Mouse (Mus musculus) G1E (cell line): Measurements from ENCODE around the gene Twist2. TPM values are rescaled to one million over a fixed set of nuclear protein-coding genes. Genes with fewer than 3 reads are reported as not detected.

Experiments used
- ATAC-seq: 2 replicates; pipeline ENCODE4 v1.8.0; 2016; ENCODE audit warnings: mild to moderate bottlenecking; ENCODE audit not compliant: insufficient number of reproducible peaks, poor library complexity, low FRiP score, severe bottlenecking; ENCODE audit errors: extremely low read depth
- DNase-seq: peaks from one replicate; pipeline ENCODE4 v3.0.0; 2012; ENCODE audit warnings: low spot score
- H3K27me3 ChIP-seq: 2 replicates; pipeline ENCODE4 v1.6.1; 2012; ENCODE audit warnings: mild to moderate bottlenecking, low read length, inconsistent platforms; ENCODE audit not compliant: insufficient read depth
- H3K36me3 ChIP-seq: replicated peaks from 2 replicates; pipeline ENCODE3; 2012; ENCODE audit warnings: mild to moderate bottlenecking, inconsistent platforms
- H3K4me1 ChIP-seq: 2 replicates; pipeline ENCODE4 v1.6.1; 2012; ENCODE audit warnings: low read depth, low read length, inconsistent platforms, mixed read lengths; ENCODE audit not compliant: insufficient read depth
- H3K4me3 ChIP-seq: 2 replicates; pipeline ENCODE4 v1.5.1; 2012; ENCODE audit warnings: low read depth, mild to moderate bottlenecking, inconsistent platforms, low read length, moderate library complexity, mixed read lengths
- H3K9me3 ChIP-seq: replicated peaks from 2 replicates; pipeline ENCODE4 v1.6.1; 2012; ENCODE audit warnings: inconsistent platforms
- CTCF ChIP-seq: IDR thresholded peaks from 2 replicates; pipeline ENCODE4 v1.5.1; 2012; ENCODE audit warnings: low read depth, low read length, inconsistent platforms, mixed read lengths
- GATA1 ChIP-seq: IDR thresholded peaks from 2 replicates; pipeline ENCODE4 v1.6.1; 2012; ENCODE audit warnings: borderline replicate concordance, low read length, inconsistent platforms, mixed read lengths
- GATA2 ChIP-seq: IDR thresholded peaks from 2 replicates; pipeline ENCODE4 v1.6.1; 2012; ENCODE audit warnings: low read depth, low read length, inconsistent platforms, borderline replicate concordance
- POLR2AphosphoS5 ChIP-seq: IDR thresholded peaks from 2 replicates; pipeline ENCODE4 v1.6.1; 2012; ENCODE audit warnings: low read depth, low read length, inconsistent platforms; ENCODE audit not compliant: insufficient replicate concordance
- TAL1 ChIP-seq: conservative IDR thresholded peaks from 2 replicates; pipeline ENCODE4 v1.6.1; 2012; ENCODE audit warnings: low read depth, low read length, inconsistent platforms, mixed read lengths
- polyA plus RNA-seq: library from polyadenylated mRNA; stranded (reverse); fragments of >175 nt; gene quantifications from 2 replicates; pipeline ENCODE4 v1.2.3, GENCODE M21; 2012
- total RNA-seq, 2 experiments: library from RNA; stranded (forward) in 1 of 2; stranded (reverse) in 1 of 2; fragments of 200-1000 nt in 1 of 2; fragments of >200 nt in 1 of 2; fragmentation: Nextera tagmentation in 1 of 2; gene quantifications; 2 replicates each; pipeline ENCODE4 v1.2.3; 2014 to 2017

The Twist2 gene
- total and polyA plus RNA-seq, 3 experiments: 0.05 TPM; not detected in 2

DNA sequence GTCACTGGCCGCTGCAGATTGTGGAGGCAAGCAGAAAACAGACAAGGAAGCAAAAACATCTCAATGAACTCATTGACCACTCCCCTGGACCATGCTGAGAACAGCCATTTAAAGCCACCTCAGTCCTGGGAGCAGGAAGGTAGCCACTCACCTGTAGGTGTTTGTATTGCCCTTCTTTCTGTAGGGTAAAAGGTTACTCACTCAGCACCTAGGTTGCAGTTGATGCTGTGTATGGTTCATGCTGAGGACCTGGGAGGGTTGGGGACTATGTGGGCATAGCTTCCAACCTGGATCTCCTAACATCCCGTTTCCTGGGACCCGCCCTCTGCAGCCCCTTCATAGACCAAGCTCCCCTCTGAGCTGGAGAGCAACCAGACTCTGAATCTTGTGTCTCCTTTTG, 14.8 kb downstream of the Twist2 start:
- DNase-seq (no peak), ATAC-seq (no peak)
- TF ChIP-seq CTCF: no peak
- TF ChIP-seq POLR2AphosphoS5: no peak
- no peak for TF ChIP-seq TAL1
- no peak for TF ChIP-seq GATA2
- no peak for TF ChIP-seq GATA1
- Histone ChIP-seq H3K27me3 (peaks cover 18% of the 10 kb centered on the region), H3K9me3 (no peaks in the 10 kb centered on the region), H3K36me3 (no peaks in the 10 kb centered on the region), H3K4me3 (no peak overlapping the region), H3K4me1 (no peaks in the 10 kb centered on the region)

DNA sequence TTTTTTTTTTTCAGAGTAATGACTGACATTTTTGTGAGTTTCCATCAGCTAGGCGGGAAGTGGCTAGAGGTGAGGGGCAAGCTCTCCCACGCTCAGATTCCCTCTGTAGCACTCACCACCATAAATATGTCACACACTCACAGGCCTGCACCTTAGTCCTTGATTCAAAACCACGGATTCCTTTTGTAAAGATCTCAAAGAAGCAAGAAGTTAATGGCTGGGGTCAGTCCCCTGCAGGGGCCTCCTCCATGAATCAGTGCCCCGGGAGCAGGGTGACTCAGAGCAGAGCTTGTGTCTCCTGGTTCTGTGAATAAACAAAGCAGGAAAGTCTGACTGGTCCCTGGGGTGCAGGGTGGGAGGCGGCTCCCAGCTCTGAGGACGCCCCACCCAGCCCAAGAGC, 15.3 kb downstream of the Twist2 start:
- no peaks in the 10 kb centered on the region for H3K4me1 ChIP-seq
- H3K4me3 ChIP-seq: no peak overlapping the region
- no peaks in the 10 kb centered on the region for H3K36me3 ChIP-seq
- TF ChIP-seq POLR2AphosphoS5: no peak
- TF ChIP-seq TAL1: no peak
- TF ChIP-seq CTCF: no peak
- no peak for TF ChIP-seq GATA2
- no peak for TF ChIP-seq GATA1
- DNase-seq (no peak), ATAC-seq (no peak)
- H3K27me3 ChIP-seq: peaks cover 18% of the 10 kb centered on the region
- no peaks in the 10 kb centered on the region for H3K9me3 ChIP-seq

DNA sequence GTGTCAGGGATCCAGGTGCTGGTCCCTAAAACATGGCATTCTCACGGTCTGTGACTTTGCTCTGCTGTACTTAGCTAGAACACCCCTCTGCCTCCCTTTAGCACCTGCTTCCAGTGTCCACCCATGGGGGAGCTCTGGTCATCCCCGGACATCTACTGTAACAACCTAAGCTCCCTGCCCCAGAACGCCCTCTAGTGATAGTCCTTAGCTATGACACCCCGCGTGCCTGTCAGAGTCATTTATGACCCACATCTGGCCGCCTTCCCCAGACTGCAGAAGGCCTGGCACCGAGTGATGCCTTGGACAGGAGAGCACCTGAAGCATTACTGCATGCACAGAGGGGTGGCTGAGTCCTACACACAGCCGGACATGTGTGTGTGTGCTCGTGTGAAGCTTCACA, 18.0 kb downstream of the Twist2 start:
- DNase-seq: no peak
- H3K9me3 ChIP-seq: no peaks in the 10 kb centered on the region
- no peaks in the 10 kb centered on the region for H3K36me3 ChIP-seq
- peaks cover 21% of the 10 kb centered on the region for H3K27me3 ChIP-seq
- no peaks in the 10 kb centered on the region for H3K4me1 ChIP-seq
- ATAC-seq: no peak
- no peak overlapping the region for H3K4me3 ChIP-seq
- TF ChIP-seq TAL1 (no peak), GATA2 (no peak), GATA1 (no peak), POLR2AphosphoS5 (no peak), CTCF (peak; percentile 65)

DNA sequence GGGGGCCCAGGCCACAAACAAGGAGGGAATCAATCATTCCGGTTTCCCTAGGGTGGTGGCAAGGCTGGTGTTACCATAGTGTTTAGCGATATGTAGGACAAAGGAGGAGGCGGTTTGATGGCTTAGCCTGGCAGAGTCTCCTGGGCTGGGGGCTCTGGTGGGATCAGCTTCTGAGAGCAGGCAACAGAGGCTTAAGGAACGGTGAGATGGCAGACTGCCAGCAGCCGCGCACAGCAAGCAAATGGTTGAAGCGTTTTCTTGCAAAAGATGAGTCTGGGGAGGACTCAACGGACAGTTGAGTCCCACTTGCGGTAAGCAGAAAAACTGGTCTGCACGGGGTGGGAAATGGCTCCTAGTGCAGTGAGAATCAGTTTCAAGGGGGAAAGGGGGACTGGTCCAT, 19.3 kb downstream of the Twist2 start:
- H3K27me3 ChIP-seq: peaks cover 21% of the 10 kb centered on the region
- ATAC-seq (no peak), DNase-seq (no peak)
- TF ChIP-seq TAL1 (no peak), GATA1 (no peak), GATA2 (no peak), CTCF (no peak), POLR2AphosphoS5 (no peak)
- no peaks in the 10 kb centered on the region for H3K4me1 ChIP-seq
- no peaks in the 10 kb centered on the region for H3K36me3 ChIP-seq
- no peaks in the 10 kb centered on the region for H3K9me3 ChIP-seq
- H3K4me3 ChIP-seq: no peak overlapping the region

DNA sequence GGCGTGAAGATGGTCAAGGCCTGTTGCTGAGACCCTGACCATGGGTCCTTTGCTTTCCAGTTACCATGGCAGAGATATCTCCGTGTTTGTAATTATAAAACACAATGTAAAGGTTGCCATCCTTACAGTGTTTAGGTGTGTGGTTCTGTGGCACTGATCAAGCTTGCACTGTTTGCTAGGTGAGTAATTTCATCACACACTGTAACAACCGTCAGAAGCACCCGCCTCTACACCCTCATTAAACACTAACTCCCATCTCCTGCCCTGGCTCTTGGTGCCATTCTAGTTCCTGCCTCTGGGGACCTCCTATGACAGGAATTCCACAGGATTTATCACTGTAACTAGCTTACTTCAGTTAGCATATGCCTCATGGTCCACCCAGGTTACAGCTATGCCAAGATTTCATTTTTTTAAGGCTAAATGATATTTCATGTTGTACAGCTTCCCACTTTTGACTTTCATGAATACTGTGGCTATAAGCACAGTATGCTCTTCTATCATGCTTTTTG, 21.1 kb downstream of the Twist2 start:
- Histone ChIP-seq H3K27me3 (peaks cover 17% of the 10 kb centered on the region), H3K4me1 (no peaks in the 10 kb centered on the region), H3K9me3 (no peaks in the 10 kb centered on the region), H3K36me3 (no peaks in the 10 kb centered on the region), H3K4me3 (no peak overlapping the region)
- no peak for TF ChIP-seq TAL1
- TF ChIP-seq CTCF: no peak
- TF ChIP-seq GATA1: no peak
- no peak for TF ChIP-seq GATA2
- no peak for TF ChIP-seq POLR2AphosphoS5
- no peak for DNase-seq
- ATAC-seq: no peak

DNA sequence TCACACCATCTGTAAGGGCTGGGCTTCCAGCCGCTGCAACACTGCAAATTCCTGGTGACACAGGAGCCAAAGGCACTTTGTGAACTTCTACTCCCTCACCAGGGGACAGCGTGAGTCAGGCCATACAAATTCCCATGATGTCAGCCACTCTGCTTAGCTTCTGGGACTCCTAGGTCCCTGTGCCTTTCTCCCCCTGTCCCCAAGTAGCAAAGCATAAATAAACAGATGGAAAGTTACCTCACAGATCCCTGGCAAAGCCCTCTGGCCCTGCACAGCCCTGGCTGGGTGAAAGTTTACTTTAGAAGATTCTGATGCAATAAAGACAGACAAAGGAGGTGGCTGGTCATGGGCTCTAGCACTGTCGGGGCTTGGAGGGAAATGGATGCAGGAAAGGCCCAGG, 22.3 kb downstream of the Twist2 start:
- Histone ChIP-seq H3K9me3 (no peaks in the 10 kb centered on the region), H3K36me3 (no peaks in the 10 kb centered on the region), H3K4me1 (no peaks in the 10 kb centered on the region), H3K4me3 (no peak overlapping the region), H3K27me3 (peaks cover 22% of the 10 kb centered on the region)
- TF ChIP-seq TAL1 (no peak), CTCF (no peak)
- DNase-seq (no peak), ATAC-seq (no peak)

DNA sequence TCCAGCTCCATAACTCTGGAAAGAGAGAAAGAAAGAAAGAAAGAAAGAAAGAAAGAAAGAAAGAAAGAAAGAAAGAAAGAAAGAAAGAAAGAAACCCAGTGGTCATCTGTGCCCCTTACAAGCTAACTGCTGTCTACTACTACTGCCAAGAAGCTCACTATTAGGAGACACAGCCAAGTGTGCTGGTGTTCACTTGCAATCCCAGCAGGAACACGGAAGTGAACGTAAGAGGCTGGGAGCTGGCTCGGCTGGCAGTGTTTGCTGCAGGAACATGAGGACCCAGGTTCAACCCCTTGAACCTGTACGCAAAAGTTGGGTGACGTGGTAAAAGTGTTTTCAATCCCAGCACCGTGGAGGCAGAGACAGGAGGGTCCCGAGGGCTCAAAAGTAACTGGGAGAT, 22.7 kb downstream of the Twist2 start:
- ATAC-seq (no peak), DNase-seq (no peak)
- no peak overlapping the region for H3K4me3 ChIP-seq
- H3K36me3 ChIP-seq: no peaks in the 10 kb centered on the region
- TF ChIP-seq POLR2AphosphoS5 (no peak), TAL1 (no peak), GATA1 (no peak), CTCF (no peak), GATA2 (no peak)
- H3K4me1 ChIP-seq: no peaks in the 10 kb centered on the region
- H3K27me3 ChIP-seq: peaks cover 26% of the 10 kb centered on the region
- H3K9me3 ChIP-seq: no peaks in the 10 kb centered on the region
